Mouse (Mus musculus): ENCODE results near the gene Tmem184a. TPM values are rescaled to one million over a fixed set of nuclear protein-coding genes. Genes with fewer than 3 reads are reported as not detected.

Tmem184a gene
- polyA plus RNA-seq (2015; fragmentation: Nextera tagmentation; extraction: Ambion mirVana), result 0.95 and 1.7 TPM in 2 replicates

DNA sequence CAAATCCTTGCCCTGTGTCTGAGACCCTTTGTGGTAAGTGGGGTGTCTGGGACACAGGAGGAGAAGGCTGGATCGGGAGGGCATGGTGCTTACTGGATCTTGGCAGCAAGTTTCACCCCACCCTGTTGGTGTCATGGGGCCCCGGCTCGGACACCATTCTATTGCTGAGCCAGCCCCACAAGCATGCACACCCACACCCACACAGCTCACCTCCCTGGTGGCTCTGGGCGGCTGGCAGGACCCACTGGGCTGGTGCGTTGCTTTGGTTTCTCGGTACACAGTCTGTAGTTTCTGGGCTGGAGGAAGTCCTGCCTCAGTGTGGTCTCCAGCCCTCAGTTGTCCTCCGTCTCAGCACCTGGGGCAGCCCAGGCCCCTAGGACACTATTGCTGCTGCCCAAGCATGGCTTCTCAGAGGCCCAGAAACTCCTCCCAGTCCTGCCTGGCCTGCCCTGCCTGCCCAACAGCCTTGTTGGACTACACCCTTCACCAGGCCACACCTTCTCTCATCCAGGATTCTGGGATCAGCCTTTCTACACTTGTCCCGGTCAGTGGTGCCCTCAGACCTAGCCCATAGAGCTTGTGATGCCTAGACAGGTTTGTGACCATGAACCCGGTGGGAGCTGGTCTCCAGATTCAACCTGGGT lies at the start of gene Tmem184a:
Gene Tmem184a, minus strand, starts transcription at position 380 of the 644 bp plus-strand sequence.
- WGBS (ENCODE audit: insufficient replicate concordance), result 80% methylated on average over 9 of the region's 9 CpGs
- H3K4me2 ChIP-seq (ENCODE audit: low read depth, low read length), result no peak within 1 kb of the TSS
- H3K9me3 ChIP-seq (replicated peaks; ENCODE audit: control insufficient read depth, low read length), result no peaks in the 10 kb centered on the region
- ATAC-seq (ENCODE audit: low read depth), result no peak
- peak within 1 kb of the TSS; percentile 44; the same call in 1 of the 2 replicates for H3K9ac ChIP-seq (ENCODE audit: low read depth, low read length)
- H3K4me3 ChIP-seq (ENCODE audit: low read depth, low read length), result no peak within 1 kb of the TSS
- peaks cover 45% of the 10 kb centered on the region for H3K4me1 ChIP-seq (ENCODE audit: control insufficient read depth, low read depth, low read length)
- H3K36me3 ChIP-seq (ENCODE audit: control insufficient read depth, insufficient read depth), result peaks cover 6% of the 10 kb centered on the region; the same call in 1 of the 2 replicates
- H3K27ac ChIP-seq (ENCODE audit: low read length), result peak within 1 kb of the TSS; percentile 76
- no peaks in the 10 kb centered on the region for H3K27me3 ChIP-seq (ENCODE audit: control insufficient read depth, insufficient read depth, low read depth, low read length)

DNA sequence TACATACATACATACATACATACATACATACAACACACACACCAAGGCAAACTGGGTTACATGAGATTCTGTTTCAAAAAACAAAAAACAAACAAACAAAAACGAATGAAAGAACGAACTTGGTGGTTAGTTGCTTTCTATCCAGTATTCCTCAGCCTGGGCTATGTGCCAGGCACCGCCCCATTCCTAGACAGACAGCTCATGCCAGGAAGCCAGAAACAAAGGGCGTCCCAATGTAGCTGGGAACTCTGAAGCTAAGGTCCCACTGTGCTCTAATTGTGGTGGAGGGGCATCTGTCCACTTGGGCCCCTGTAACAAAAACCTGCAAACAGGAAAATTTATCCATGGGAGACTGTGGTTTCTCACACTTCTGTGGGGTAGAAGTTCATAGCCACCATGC lies 43.0 kb upstream of the Tmem184a start:
- ATAC-seq (ENCODE audit: low read depth), result no peak
- Histone ChIP-seq H3K4me1 (ENCODE audit: control insufficient read depth, low read depth, low read length) (no peaks in the 10 kb centered on the region), H3K4me3 (ENCODE audit: low read depth, low read length) (no peak overlapping the region), H3K27ac (ENCODE audit: low read length) (no peak overlapping the region), H3K27me3 (ENCODE audit: control insufficient read depth, insufficient read depth, low read depth, low read length) (no peaks in the 10 kb centered on the region), H3K4me2 (ENCODE audit: low read depth, low read length) (no peak overlapping the region), H3K36me3 (ENCODE audit: control insufficient read depth, insufficient read depth) (no peaks in the 10 kb centered on the region), H3K9ac (ENCODE audit: low read depth, low read length) (no peak overlapping the region), H3K9me3 (replicated peaks; ENCODE audit: control insufficient read depth, low read length) (no peaks in the 10 kb centered on the region)
- WGBS (ENCODE audit: insufficient replicate concordance), result 38% methylated on average over 4 of the region's 4 CpGs

DNA sequence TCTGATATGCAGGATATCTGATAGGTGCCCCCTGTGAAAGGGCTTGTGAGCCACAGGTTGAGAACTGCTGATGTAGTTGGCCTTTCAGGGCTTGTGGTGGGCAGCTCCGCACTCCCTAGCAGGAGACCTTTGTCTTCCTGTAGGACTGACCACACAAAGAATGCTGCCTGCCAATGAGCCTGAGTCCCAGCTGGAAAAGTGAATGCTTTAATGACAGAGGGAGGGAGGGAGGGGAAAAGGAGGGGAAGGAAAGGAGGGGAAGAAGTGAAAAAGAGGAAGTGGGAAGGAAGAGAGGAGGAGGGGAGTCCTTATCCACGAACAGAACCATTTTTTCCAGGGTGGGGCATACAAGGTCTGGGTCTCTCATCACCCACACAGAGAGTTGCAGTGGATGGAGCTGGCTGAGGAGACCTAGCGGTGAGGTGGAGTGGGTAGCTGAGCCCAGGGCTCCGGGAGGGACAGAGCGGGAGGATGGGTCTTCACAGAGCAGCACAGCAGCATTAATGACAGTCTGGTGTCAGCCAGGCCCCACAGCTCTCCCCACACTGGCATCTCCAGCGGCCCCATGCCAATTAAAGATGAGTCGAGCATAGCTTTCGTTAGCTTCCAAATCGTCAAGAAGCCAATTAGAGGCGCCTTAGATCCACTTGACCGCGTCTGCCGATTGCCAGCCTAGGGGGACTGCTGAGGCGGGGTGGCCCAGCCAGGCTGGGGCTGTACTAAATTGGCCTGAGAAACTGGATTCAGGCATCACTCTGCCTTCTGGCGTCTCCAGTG lies 40.8 kb upstream of the Tmem184a start:
- Histone ChIP-seq H3K36me3 (ENCODE audit: control insufficient read depth, insufficient read depth) (no peaks in the 10 kb centered on the region), H3K27ac (ENCODE audit: low read length) (no peak overlapping the region), H3K4me2 (ENCODE audit: low read depth, low read length) (no peak overlapping the region), H3K27me3 (ENCODE audit: control insufficient read depth, insufficient read depth, low read depth, low read length) (no peaks in the 10 kb centered on the region), H3K9me3 (replicated peaks; ENCODE audit: control insufficient read depth, low read length) (no peaks in the 10 kb centered on the region), H3K4me1 (ENCODE audit: control insufficient read depth, low read depth, low read length) (no peaks in the 10 kb centered on the region), H3K4me3 (ENCODE audit: low read depth, low read length) (no peak overlapping the region), H3K9ac (ENCODE audit: low read depth, low read length) (no peak overlapping the region)
- 48% methylated on average over 15 of the region's 15 CpGs for WGBS (ENCODE audit: insufficient replicate concordance)
- ATAC-seq (ENCODE audit: low read depth), result no peak

DNA sequence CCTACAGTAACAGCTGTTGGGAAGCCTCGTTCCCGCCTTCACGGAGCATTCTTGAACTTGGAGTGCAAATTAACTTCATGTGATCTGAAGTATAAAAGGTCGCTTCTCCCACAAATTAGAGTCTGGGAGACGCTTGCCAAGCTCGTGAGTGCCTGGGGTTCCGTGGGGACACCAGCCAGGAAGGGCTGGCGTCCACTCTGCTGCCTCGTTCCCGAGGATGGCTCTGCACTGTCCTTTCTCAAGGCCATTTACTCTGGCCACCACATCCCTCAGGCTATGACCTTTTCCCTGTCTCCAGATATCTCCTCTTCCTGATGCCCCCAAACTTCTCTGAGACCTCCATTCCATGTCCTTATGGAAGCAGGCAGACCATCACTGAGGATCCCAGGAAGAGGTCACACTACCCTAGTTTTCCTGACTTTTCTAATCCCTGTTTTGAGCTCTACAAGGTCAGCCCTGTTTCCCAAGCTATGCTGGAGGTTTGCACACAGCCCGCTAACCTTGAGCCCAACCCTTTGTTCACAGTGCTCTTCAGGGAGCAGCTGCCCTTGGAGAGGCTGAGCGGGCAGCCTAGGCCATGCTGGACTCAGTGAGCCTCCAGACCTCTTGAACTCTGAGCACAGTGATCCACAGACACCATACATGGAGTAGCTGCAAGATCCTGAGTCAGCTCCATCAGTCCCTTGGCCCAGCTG lies 30.1 kb upstream of the Tmem184a start:
- WGBS (ENCODE audit: insufficient replicate concordance), result 55% methylated on average over 12 of the region's 12 CpGs
- no peak overlapping the region for H3K27ac ChIP-seq (ENCODE audit: low read length)

DNA sequence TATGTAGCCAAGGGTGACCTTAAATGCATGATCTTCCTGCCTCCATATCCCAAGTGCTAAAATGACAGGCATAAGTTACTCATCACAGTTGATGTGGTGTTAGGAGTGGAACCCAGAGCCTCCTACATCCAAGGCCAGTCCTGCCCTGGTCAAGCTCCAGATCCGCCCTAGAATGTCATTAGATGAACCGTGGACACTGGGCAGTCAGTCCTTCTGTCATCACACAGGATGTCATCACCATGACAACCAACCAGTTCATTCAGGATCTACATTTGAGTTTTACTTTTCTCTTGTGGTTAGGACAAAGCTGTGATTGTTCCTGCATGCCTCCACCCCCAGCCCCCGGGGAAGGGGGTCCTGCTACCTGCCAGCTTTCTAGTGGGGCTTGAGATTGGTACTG lies 19.4 kb upstream of the Tmem184a start:
- Histone ChIP-seq H3K4me1 (ENCODE audit: control insufficient read depth, low read depth, low read length) (no peaks in the 10 kb centered on the region; the same call in 1 of the 2 replicates), H3K4me2 (ENCODE audit: low read depth, low read length) (no peak overlapping the region), H3K4me3 (ENCODE audit: low read depth, low read length) (no peak overlapping the region), H3K27ac (ENCODE audit: low read length) (no peak overlapping the region), H3K9ac (ENCODE audit: low read depth, low read length) (no peak overlapping the region), H3K27me3 (ENCODE audit: control insufficient read depth, insufficient read depth, low read depth, low read length) (no peaks in the 10 kb centered on the region), H3K9me3 (replicated peaks; ENCODE audit: control insufficient read depth, low read length) (no peaks in the 10 kb centered on the region), H3K36me3 (ENCODE audit: control insufficient read depth, insufficient read depth) (no peaks in the 10 kb centered on the region)
- 43% methylated on average over 3 of the region's 3 CpGs for WGBS (ENCODE audit: insufficient replicate concordance)
- ATAC-seq (ENCODE audit: low read depth), result no peak

More for the DNA sequence above, 30.1 kb upstream of the Tmem184a start:
- H3K4me2 ChIP-seq (ENCODE audit: low read depth, low read length), result no peak overlapping the region
- no peaks in the 10 kb centered on the region for H3K36me3 ChIP-seq (ENCODE audit: control insufficient read depth, insufficient read depth)
- H3K4me3 ChIP-seq (ENCODE audit: low read depth, low read length), result no peak overlapping the region
- H3K27me3 ChIP-seq (ENCODE audit: control insufficient read depth, insufficient read depth, low read depth, low read length), result no peaks in the 10 kb centered on the region
- H3K9me3 ChIP-seq (replicated peaks; ENCODE audit: control insufficient read depth, low read length), result no peaks in the 10 kb centered on the region; the same call in 1 of the 2 replicates
- no peaks in the 10 kb centered on the region for H3K4me1 ChIP-seq (ENCODE audit: control insufficient read depth, low read depth, low read length)
- no peak overlapping the region for H3K9ac ChIP-seq (ENCODE audit: low read depth, low read length)
- ATAC-seq (ENCODE audit: low read depth), result no peak

DNA sequence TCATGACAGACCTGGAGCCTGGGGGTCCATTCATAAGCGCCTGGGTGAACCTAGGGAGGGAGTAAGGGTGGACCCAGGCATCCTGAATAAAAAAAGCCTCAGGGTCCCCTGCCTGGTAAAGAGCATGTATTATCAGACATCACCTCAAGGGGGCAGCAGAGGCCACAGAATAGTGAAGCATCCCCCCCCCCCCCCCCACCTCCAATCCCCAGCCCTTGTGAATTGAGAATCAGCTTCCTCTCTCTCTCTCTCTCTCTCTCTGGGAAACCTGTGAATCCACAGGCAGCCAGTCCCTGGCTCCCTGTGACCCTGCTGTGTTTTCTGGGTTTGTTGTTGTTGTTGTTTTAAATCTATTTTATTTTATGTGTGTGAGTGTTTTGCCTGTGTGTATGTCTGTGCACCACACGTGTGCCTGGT lies 18.8 kb upstream of the Tmem184a start:
- no peak for ATAC-seq (ENCODE audit: low read depth)

DNA sequence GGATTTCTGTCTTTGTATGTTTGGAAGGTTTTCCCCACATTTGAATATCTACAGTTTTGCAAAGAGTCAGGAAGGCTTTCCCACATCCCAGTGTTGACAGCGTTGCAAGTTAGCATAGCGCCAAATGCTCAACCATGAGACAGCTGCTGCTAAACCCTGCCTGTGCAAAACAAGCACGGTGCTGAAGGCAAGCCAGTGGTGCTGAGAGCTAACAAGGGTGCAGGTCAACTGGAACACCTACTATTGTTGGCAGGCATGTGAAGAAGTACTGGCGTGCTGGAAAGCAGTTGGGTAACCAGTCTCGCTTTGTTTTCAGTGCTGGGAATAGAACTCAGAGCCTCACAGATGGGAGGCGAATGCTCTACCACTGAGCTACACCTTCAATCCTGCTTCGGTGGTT lies 16.0 kb upstream of the Tmem184a start:
- Histone ChIP-seq H3K36me3 (ENCODE audit: control insufficient read depth, insufficient read depth) (no peaks in the 10 kb centered on the region), H3K27me3 (ENCODE audit: control insufficient read depth, insufficient read depth, low read depth, low read length) (no peaks in the 10 kb centered on the region), H3K9ac (ENCODE audit: low read depth, low read length) (no peak overlapping the region), H3K4me1 (ENCODE audit: control insufficient read depth, low read depth, low read length) (no peaks in the 10 kb centered on the region; the same call in 1 of the 2 replicates), H3K4me3 (ENCODE audit: low read depth, low read length) (no peak overlapping the region), H3K27ac (ENCODE audit: low read length) (no peak overlapping the region), H3K9me3 (replicated peaks; ENCODE audit: control insufficient read depth, low read length) (no peaks in the 10 kb centered on the region), H3K4me2 (ENCODE audit: low read depth, low read length) (no peak overlapping the region)
- no peak for ATAC-seq (ENCODE audit: low read depth)
- 68% methylated on average over 7 of the region's 7 CpGs for WGBS (ENCODE audit: insufficient replicate concordance)

More for the DNA sequence above, 18.8 kb upstream of the Tmem184a start:
- Histone ChIP-seq H3K4me3 (ENCODE audit: low read depth, low read length) (no peak overlapping the region), H3K4me1 (ENCODE audit: control insufficient read depth, low read depth, low read length) (no peaks in the 10 kb centered on the region; the same call in 1 of the 2 replicates), H3K4me2 (ENCODE audit: low read depth, low read length) (no peak overlapping the region), H3K27ac (ENCODE audit: low read length) (no peak overlapping the region), H3K9me3 (replicated peaks; ENCODE audit: control insufficient read depth, low read length) (no peaks in the 10 kb centered on the region), H3K9ac (ENCODE audit: low read depth, low read length) (no peak overlapping the region), H3K27me3 (ENCODE audit: control insufficient read depth, insufficient read depth, low read depth, low read length) (no peaks in the 10 kb centered on the region), H3K36me3 (ENCODE audit: control insufficient read depth, insufficient read depth) (no peaks in the 10 kb centered on the region)
- 18% methylated on average over 2 of the region's 2 CpGs for WGBS (ENCODE audit: insufficient replicate concordance)

DNA sequence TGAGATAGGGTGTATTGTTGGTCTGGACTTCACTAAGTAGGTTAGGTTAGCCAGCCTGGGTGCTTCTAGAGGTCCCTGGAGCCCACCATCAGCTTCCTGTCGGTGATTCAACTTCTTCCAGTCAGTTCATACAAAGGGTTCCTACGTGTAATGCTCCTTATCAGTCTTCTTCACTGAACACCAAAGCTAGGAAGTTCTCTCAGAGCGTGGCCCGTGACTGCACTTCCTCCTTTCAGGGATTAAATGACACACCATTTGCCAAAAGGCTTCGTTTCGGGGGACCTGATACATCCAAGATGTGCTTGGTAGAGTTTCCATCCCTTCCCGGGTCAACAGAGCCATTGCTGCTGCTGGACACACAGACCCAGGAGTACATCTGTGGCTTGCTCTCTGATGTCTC lies 12.4 kb upstream of the Tmem184a start:
- Histone ChIP-seq H3K36me3 (ENCODE audit: control insufficient read depth, insufficient read depth) (no peaks in the 10 kb centered on the region), H3K4me3 (ENCODE audit: low read depth, low read length) (no peak overlapping the region), H3K27me3 (ENCODE audit: control insufficient read depth, insufficient read depth, low read depth, low read length) (no peaks in the 10 kb centered on the region), H3K27ac (ENCODE audit: low read length) (no peak overlapping the region), H3K4me1 (ENCODE audit: control insufficient read depth, low read depth, low read length) (no peaks in the 10 kb centered on the region; the same call in 1 of the 2 replicates), H3K9ac (ENCODE audit: low read depth, low read length) (no peak overlapping the region), H3K9me3 (replicated peaks; ENCODE audit: control insufficient read depth, low read length) (no peaks in the 10 kb centered on the region), H3K4me2 (ENCODE audit: low read depth, low read length) (no peak overlapping the region)
- 25% methylated on average over 7 of the region's 7 CpGs for WGBS (ENCODE audit: insufficient replicate concordance)
- no peak for ATAC-seq (ENCODE audit: low read depth)
